Mouse (Mus musculus) adipose tissue, adult 10 weeks (tissue): Measurements from ENCODE around the gene Rpl35a. TPM values are rescaled to one million over a fixed set of nuclear protein-coding genes. Genes with fewer than 3 reads are reported as not detected.

Experiments used
- polyA plus RNA-seq: library from polyadenylated mRNA; stranded (reverse); fragments of 350-450 nt; fragmentation: Illumina TruSeq; extraction: RNeasy Lipid Tissue Mini Kit (QIAGEN cat#74804); gene quantifications from one replicate; pipeline ENCODE4 v1.2.3, GENCODE M21; 2014; ENCODE audit warnings: low read depth, low replicate concordance

Gene Rpl35a
- polyA plus RNA-seq: 1,042 TPM

GRCm38 (mm10) chr16:33056095-33056785 is at the start of gene Rpl35a, which contains the start of gene Iqcg:
TSS of gene Rpl35a (plus strand) at chr16:33056453.
TSS of gene Iqcg (minus strand) at chr16:33056218.

GRCm38 (mm10) chr16:33062024-33062681 is 5.9 kb downstream of the Rpl35a start, which contains the start of gene Lmln:
TSS of gene Lmln (plus strand) at chr16:33062521.

Other genes starting within 250 kb of the Rpl35a start
- 32.1 TPM for gene Smbd1, start 246.0 kb upstream of the Rpl35a start, polyA plus RNA-seq
- gene Fyttd1, start 179.0 kb upstream of the Rpl35a start, polyA plus RNA-seq: 61.6 TPM
- 35.4 TPM for gene Rubcn, start 178.7 kb upstream of the Rpl35a start, polyA plus RNA-seq
- gene Lrch3, start 142.4 kb upstream of the Rpl35a start, polyA plus RNA-seq: 24.9 TPM
- gene Iqcg, start 235 bp upstream of the Rpl35a start, polyA plus RNA-seq: 5.7 TPM
- gene Lmln, start 6.1 kb downstream of the Rpl35a start, polyA plus RNA-seq: 3.0 TPM
- 24.6 TPM for gene Osbpl11, start 128.6 kb downstream of the Rpl35a start, polyA plus RNA-seq
- gene Snx4, start 195.0 kb downstream of the Rpl35a start, polyA plus RNA-seq: 41.2 TPM